Mouse (Mus musculus): ENCODE results near the gene Asf1b. TPM values are rescaled to one million over a fixed set of nuclear protein-coding genes. Genes with fewer than 3 reads are reported as not detected.

The Asf1b gene
- total RNA-seq, 4 experiments from 2014 or later, result 1.1 to 2.7 (median 1.8) TPM

Small RNAs within 50 kb of the gene (microRNA-seq; reads per million reads assigned to microRNA genes)
- gene Gm44330 (0 to 0.18 reads per million in 2 experiments), gene Gm44450 (0 to 0.18 reads per million in 2 experiments), gene Mir1199 (0 to 0.35 reads per million in 2 experiments), gene Mir8111 (2.8 to 3.7 reads per million in 2 experiments)

Other genes starting within 250 kb of the Asf1b start
- 10 to 100 TPM; 15.4 to 28.6 (median 20.7) TPM for gene Ddx39, start 240.3 kb upstream of the Asf1b start, total RNA-seq (2022)
- 10 to 100 TPM; 21.8 to 45.5 (median 35.2) TPM for gene Adgre5, start 214.2 kb upstream of the Asf1b start, total RNA-seq (2022)
- gene Adgrl1, start 55.4 kb upstream of the Asf1b start, total RNA-seq (2022), result 100 to 1,000 TPM in 3 of 4 experiments, 10 to 100 TPM in 1; 90.5 to 113 (median 105) TPM
- gene Gm10644, start 302 bp upstream of the Asf1b start, total RNA-seq (2022), result 1 to 10 TPM; 1.5 to 2.2 (median 1.9) TPM
- 100 to 1,000 TPM; 240 to 263 (median 253) TPM for gene Prkaca, start 17.5 kb downstream of the Asf1b start, total RNA-seq (2022)
- gene Samd1, start 42.2 kb downstream of the Asf1b start, total RNA-seq (2022), result 10 to 100 TPM; 27.4 to 44.2 (median 34.9) TPM
- gene 1700067K01Rik, start 46.0 kb downstream of the Asf1b start, total RNA-seq (2022), result under 1 TPM in 2 of 4 experiments, not detected in 2; 0.49 TPM
- gene 2210011C24Rik, start 56.7 kb downstream of the Asf1b start, total RNA-seq (2022), result under 1 TPM in 2 of 4 experiments, not detected in 2; 0.62 to 0.77 TPM
- gene Palm3, start 66.0 kb downstream of the Asf1b start, total RNA-seq (2022), result 1 to 10 TPM in 3 of 4 experiments, under 1 TPM in 1; 0.70 to 3.9 (median 2.3) TPM
- gene Il27ra, start 87.1 kb downstream of the Asf1b start, total RNA-seq (2022), result 1 to 10 TPM; 1.9 to 3.1 (median 2.8) TPM
- not detected for gene Rln3, start 89.5 kb downstream of the Asf1b start, total RNA-seq (2022)
- 1 to 10 TPM; 2.9 to 5.9 (median 4.2) TPM for gene Gm10643, start 109.6 kb downstream of the Asf1b start, total RNA-seq (2022)
- gene Rfx1, start 111.3 kb downstream of the Asf1b start, total RNA-seq (2022), result 10 to 100 TPM; 16.8 to 25.2 (median 20.5) TPM
- 10 to 100 TPM; 18.3 to 27.1 (median 23.8) TPM for gene Dcaf15, start 149.3 kb downstream of the Asf1b start, total RNA-seq (2022)
- gene Podnl1, start 170.5 kb downstream of the Asf1b start, total RNA-seq (2022), result under 1 TPM; 0.10 to 0.86 (median 0.34) TPM
- 10 to 100 TPM; 33.9 to 51.2 (median 40.3) TPM for gene Cc2d1a, start 192.4 kb downstream of the Asf1b start, total RNA-seq (2022)
- under 1 TPM; 0.38 to 0.81 (median 0.40) TPM for gene 4930432K21Rik, start 192.5 kb downstream of the Asf1b start, total RNA-seq (2022)
- gene Nanos3, start 229.7 kb downstream of the Asf1b start, total RNA-seq (2022), result 1 to 10 TPM in 2 of 4 experiments, under 1 TPM in 2; 0.75 to 2.9 (median 1.2) TPM